Mouse (Mus musculus) spleen, postnatal 4 days (tissue): ENCODE measurements at regions not wholly inside any gene's neighbourhood (a gene's known extent, or its start where the extent isn't known, plus 50 kb on each side); places are given as distances from the start of the nearest gene placed in this dataset.

Experiments used
- DNase-seq, 2 experiments: peaks; one replicate each; pipeline ENCODE4 v3.0.0; 2022; ENCODE audit warnings: low spot score in 2 of 2

GRCm38 (mm10) chr8:126661511-126662142 lies 67.8 kb upstream of the Irf2bp2 start:
- no peak for DNase-seq

- DNase-seq: no peak
Observed at GRCm38 (mm10) chr8:126660658-126661316, 67.0 kb upstream of the Irf2bp2 start.

DNA sequence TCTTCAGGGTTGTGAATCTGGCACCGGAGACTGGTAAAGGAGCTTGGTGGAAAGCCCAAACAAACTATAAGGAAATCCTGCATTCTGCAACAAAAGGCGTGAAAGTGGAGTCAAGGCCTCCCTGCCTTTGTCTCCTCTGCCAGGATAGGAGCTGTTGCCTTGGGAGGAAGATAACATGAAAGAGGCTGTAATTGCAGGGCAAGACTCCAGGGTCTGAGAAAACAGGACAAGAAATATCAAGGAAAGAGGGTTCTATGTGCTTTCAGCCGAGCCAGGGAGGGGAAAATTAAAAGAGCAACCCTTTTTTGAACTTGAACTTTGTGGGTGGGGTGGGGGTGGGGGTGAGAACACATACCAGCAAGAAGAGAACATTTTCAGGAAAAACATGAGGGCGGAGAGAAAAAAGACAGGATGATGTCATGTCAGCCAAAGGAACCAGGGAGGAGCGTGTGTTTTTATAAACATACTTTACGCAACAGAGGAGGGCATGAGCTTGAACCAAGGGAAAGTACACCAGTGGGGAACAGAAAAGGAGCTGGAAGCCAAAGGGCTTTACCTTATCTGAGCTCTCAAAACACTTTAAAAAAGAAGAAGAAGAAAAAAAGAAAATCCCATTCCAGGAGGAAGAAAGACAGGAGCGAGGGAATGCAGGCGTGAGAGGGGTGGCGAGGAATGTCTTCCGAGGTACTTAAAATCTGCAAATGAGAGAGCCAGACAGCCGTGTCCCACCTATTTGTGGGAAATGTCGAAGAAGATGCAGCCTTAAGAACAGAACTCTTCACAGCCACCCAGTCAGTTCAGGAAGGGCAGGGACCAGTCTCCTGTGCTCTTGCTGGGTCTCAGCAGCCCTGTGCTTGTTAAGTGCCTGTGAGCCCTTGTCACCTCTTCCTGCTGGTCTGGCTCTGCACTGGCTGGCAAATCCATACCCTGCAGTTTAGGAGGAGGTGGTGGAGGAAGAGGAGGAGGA lies 66.2 kb upstream of the Irf2bp2 start:
- no peak for DNase-seq

DNA sequence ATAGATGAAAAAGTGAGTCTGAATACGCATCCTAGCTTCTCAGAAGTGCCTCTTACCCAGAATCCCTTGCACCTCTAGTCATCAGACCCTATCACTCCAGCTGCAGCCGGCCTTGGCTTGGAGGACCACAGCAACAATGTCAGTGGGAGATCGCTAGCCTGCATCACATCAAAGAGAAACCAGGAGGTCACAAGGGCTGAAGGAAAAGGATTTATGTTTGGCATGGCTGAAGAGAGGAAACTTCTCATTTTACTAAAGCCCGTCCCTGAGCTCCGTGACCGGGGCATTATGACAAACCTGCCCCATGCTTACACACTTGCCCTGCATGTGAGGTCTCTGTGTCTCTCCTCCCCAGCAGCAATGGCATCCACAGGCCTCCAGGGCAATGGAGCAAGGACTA lies 63.8 kb upstream of the Irf2bp2 start:
- no peak for DNase-seq

- DNase-seq: no peak
Observed at GRCm38 (mm10) chr8:126656554-126657260, 62.9 kb upstream of the Irf2bp2 start.

- no peak for DNase-seq
Observed at GRCm38 (mm10) chr8:126655565-126655964, 61.8 kb upstream of the Irf2bp2 start.

GRCm38 (mm10) chr8:126654353-126654752 lies 60.6 kb upstream of the Irf2bp2 start:
- DNase-seq: no peak

- DNase-seq: no peak
Observed at GRCm38 (mm10) chr8:126652151-126652550, 58.4 kb upstream of the Irf2bp2 start.

DNA sequence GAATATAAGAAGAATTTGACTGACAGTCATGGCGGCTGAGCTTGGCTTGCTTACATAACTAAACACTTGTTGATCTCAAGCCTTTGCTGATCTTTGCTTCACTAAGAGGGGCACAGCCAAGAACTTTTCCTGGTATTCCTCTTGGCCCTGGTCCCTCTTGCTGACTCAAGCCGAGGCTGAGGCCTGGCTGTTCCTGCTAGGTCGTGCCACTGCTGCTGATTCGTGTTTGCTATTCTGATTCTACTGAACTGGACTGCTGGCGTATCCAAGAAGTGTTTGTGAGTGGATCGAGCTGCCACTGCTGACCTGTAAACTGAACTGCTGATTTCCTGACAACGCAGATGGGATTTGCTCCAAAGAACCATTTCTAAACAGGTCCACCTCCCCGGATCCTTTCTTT lies 57.2 kb upstream of the Irf2bp2 start:
- DNase-seq: no peak

GRCm38 (mm10) chr8:126649305-126649704 lies 55.5 kb upstream of the Irf2bp2 start:
- DNase-seq: no peak

- no peak for DNase-seq
Observed at GRCm38 (mm10) chr8:126647350-126647749, 53.6 kb upstream of the Irf2bp2 start.

- DNase-seq: no peak
Observed at GRCm38 (mm10) chr8:126646604-126647311, 53.0 kb upstream of the Irf2bp2 start.

DNA sequence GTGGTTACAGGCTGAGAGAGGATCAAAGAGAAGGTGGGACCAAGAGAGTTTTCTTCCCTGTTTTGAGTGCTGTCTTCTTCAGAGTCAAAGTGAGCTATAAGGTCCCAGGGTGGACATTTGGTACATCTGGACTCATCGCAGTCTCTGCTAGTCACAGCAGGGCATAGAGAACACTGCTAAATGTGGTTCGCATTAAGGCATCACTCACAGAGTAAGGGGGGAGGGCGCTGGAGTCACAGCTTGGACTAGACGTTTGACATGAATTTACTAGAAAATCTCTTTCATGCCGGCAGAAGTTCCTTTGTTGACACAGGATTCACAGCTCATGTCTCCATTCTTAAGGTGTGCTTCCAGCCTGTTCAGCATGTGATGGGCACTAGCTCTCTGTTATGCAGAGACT lies 50.4 kb upstream of the Irf2bp2 start:
- DNase-seq: no peak
